Mouse (Mus musculus) megakaryocyte, embryonic 14.5 days (primary cell): ENCODE results near the gene Kansl1l.

Experiments
- FLI1 ChIP-seq: IDR thresholded peaks from 2 replicates; pipeline ENCODE4 v1.6.1; 2012; ENCODE audit warnings: low read length, inconsistent platforms, mixed read lengths
- GATA1 ChIP-seq: IDR thresholded peaks from 3 replicates; pipeline ENCODE4 v1.6.1; 2012; ENCODE audit warnings: mixed read lengths, low read length, inconsistent platforms, borderline replicate concordance

- no peak for TF ChIP-seq GATA1
- TF ChIP-seq FLI1 = no peak
Measured at GRCm38 (mm10) chr1:66841510-66841909, 24.1 kb upstream of the Kansl1l start.
